Mouse (Mus musculus) macrophage (primary cell): Measurements from ENCODE around the gene Krt82. TPM values are rescaled to one million over a fixed set of nuclear protein-coding genes. Genes with fewer than 3 reads are reported as not detected.
"Not testable (repeated sequence)": the region's sequence is repeated elsewhere in the genome, so short reads cannot be mapped to it uniquely, and the experiment has no call there.

Source experiments
- H3K27ac ChIP-seq: fragments of 350-480 bp; formaldehyde crosslinking; 2 replicates; pipeline ENCODE4 v1.9.0; 2021
- H3K36me3 ChIP-seq: fragments of 350-480 bp; formaldehyde crosslinking; 2 replicates; pipeline ENCODE4 v1.9.0; 2021; ENCODE audit errors: inconsistent target
- H3K4me3 ChIP-seq: fragments of 350-480 bp; formaldehyde crosslinking; 2 replicates; pipeline ENCODE4 v1.9.0; 2021; ENCODE audit errors: inconsistent target
- H3K79me2 ChIP-seq: fragments of 350-480 bp; formaldehyde crosslinking; 2 replicates; pipeline ENCODE4 v1.9.0; 2021; ENCODE audit errors: inconsistent target
- WGBS: methylation state at CpG from one replicate; pipeline ENCODE4 v1.1.7; 2026; ENCODE audit warnings: inconsistent platforms; ENCODE audit not compliant: missing documents; 5-methylcytosine and 5-hydroxymethylcytosine counted together
- polyA plus RNA-seq: library from polyadenylated mRNA; stranded (reverse); fragments of 250-400 nt; gene quantifications from 3 replicates; pipeline ENCODE4 v1.2.4, GENCODE M21; 2018; ENCODE audit warnings: inconsistent platforms

Krt82 gene
- polyA plus RNA-seq, 1 experiment from 2014 or later: not detected

DNA sequence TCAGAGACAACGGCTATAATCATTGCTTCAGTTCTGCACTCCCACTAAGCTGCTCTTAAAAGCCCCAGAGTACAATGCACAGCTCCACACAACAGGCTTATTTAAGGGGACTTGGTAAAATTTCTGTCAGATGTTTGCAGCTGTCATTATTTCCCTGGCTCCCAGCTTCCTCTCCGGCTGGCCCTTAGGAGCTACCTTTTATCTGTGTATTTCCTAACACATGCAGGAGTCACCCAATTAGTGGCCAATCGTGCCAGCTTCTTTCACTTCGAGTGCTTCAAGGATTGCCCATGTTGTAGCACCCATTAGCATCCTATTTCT is 11.9 kb downstream of the Krt82 start:
- Histone ChIP-seq H3K27ac (no peak overlapping the region), H3K79me2 (no peaks in the 10 kb centered on the region), H3K36me3 (no peaks in the 10 kb centered on the region), H3K4me3 (no peak overlapping the region)
- 74% methylated on average over 4 of the region's 4 CpGs for WGBS

DNA sequence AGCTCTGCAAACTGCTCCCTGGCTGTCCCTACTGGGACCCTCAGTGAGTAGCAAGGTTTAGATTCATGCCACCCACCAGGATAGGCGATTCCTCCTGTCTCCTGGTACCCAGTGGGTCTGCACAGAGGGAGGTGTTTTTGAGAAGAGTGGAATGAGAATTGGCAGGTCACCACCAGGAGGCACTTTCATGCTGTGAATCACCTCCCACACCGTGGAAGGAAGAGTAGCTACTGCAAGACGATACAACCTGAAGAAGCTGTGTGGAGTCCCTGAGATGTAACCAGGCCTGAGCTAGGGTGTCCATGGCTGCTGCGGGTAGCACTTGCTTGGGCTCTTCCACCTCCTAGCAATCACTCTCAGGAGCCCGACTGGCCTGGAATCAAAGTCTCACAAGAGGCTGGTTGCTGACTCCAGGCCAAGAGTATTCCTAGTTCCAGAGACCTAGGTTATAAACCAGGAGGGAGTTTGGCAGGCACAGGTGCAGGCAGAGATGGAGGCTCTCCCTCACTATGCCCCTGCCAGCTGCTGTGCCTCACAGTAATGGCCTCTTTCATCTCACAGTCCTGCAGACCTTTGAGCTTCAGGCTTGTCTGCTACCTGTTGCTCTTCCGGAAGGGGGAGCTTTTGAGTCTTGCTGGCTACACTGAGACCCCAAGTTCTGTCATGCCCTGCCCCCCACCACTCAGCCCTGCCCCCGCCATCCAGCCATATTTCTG is 12.4 kb downstream of the Krt82 start:
- H3K79me2 ChIP-seq: no peaks in the 10 kb centered on the region
- no peak overlapping the region for H3K4me3 ChIP-seq
- no peaks in the 10 kb centered on the region for H3K36me3 ChIP-seq
- H3K27ac ChIP-seq: no peak overlapping the region
- WGBS: 47% methylated on average over 7 of the region's 7 CpGs

DNA sequence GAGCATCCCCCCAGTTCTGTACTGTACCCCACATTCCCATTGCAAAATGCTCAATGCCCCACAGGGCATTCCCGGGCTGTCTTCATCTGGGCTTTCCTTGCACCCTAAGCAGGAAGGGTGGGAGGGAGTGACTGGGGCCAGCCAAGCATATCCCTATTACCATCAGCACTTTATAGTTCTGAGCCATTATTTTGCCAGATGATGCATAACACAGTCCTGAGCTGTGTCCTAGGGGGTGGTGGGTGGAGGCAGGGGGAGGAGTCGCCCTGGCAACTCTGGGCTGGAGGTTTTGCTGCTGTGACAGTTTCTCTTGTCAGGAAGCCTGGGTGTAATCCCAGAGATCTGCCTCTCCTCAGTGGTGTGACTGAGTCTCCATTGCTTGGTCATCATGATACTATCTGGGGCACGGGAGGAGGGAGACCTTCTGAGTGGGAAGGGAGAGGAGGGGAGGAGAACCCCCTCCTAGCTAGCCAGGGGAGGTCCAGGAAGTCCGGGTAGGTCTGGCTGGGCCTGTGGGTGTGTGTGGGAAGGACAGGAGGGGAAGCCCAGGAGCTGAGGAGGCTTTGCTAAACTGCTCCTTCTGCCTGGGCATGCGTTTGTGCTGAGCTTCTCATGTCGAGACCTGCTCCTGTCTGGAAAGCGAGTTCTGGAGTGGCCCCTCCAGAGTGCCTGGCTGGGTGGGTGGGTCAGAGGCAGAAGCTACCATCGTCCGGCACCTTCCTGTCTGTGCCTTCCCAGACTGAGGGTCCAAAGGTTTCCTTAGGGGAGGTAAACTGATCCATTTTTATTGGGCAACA is 14.2 kb downstream of the Krt82 start:
- Histone ChIP-seq H3K27ac (no peak overlapping the region), H3K79me2 (no peaks in the 10 kb centered on the region), H3K4me3 (no peak overlapping the region), H3K36me3 (no peaks in the 10 kb centered on the region)
- WGBS: 48% methylated on average over 9 of the region's 9 CpGs

DNA sequence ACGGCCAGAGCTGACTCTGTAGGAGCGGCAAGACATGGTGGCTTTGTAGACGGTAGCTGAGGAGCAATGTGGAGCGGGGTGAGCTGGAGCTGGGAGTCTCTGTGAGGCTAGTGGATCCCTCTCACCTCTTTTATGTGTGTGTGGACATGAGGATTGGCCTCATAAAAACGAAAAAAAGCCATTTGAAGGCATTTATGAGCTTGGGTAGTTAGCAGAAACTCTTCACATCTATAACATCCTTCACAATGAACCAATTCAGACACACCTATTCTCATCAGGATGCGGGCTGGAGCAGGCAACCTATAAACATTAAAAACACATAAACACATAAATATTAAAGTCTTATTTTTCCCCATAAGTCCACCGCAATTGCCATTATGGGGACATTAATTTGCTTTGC is 17.7 kb downstream of the Krt82 start, which contains the start of gene Krt84:
Gene Krt84 (minus strand): TSS at position 101 of the 400 bp plus-strand sequence.
- 85% methylated on average over 7 of the region's 7 CpGs for WGBS
- H3K27ac ChIP-seq: no peak within 1 kb of the TSS
- no peak within 1 kb of the TSS for H3K4me3 ChIP-seq
- H3K79me2 ChIP-seq: no peaks in the 10 kb centered on the region
- no peaks in the 10 kb centered on the region for H3K36me3 ChIP-seq

DNA sequence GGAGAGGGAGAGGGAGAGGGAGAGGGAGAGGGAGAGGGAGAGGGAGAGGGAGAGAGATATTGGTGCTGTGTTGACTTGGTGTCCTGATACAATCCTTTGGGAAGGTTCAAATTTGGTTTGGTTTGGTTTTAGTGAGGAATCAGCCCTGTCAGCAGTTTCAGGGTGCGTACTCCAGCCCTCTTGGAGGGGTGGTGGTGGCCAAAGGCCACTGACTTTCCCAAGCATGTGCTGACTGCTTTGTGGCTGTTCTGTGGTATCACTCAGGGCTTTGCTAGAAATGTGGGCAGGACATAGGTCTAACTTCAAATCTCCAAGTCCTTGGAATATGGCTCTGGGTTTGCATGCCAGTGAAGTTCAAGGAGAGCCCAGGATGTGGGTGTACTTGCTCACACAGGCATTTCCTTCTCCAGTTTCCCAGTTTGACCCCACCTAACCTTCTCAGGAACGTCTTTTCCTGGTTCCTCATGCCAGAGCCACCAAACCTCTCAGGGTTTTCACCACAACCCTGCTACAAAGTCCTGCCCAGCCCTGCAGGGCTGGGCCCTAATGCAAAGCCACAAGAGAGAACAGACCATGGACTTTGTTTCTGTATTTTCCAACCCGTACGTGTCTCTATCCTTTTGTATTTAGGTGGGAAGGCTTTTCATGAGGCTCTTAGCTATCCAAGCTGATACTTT is 27.8 kb downstream of the Krt82 start:
- 68% methylated on average over 4 of the region's 4 CpGs for WGBS
- H3K4me3 ChIP-seq: no peak overlapping the region

DNA sequence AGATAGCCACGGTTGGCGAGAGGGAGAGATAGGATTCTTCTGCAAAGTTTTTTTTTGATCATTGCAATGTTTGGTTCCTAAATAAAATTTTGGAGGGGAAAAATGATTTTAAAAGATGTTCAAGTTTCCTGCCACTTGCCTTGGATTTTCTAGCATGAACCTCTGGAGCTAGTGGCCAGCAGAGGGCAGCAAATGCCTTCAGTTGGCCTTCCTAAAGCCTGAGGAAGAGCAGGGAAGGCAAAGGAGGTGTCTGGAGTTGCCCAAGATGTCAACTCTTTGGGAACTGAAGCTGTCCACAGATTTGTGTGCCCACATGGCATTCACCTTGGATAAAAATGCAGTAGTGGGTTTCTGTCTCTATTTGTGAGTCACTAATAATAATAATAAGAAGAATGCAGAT is 30.7 kb downstream of the Krt82 start:
- Histone ChIP-seq H3K79me2 (no peaks in the 10 kb centered on the region), H3K27ac (no peak overlapping the region), H3K4me3 (no peak overlapping the region), H3K36me3 (no peaks in the 10 kb centered on the region)
- WGBS: 25% methylated on average over 2 of the region's 2 CpGs

More for the DNA sequence above, 27.8 kb downstream of the Krt82 start:
- no peaks in the 10 kb centered on the region for H3K36me3 ChIP-seq
- H3K27ac ChIP-seq: no peak overlapping the region
- no peaks in the 10 kb centered on the region for H3K79me2 ChIP-seq

DNA sequence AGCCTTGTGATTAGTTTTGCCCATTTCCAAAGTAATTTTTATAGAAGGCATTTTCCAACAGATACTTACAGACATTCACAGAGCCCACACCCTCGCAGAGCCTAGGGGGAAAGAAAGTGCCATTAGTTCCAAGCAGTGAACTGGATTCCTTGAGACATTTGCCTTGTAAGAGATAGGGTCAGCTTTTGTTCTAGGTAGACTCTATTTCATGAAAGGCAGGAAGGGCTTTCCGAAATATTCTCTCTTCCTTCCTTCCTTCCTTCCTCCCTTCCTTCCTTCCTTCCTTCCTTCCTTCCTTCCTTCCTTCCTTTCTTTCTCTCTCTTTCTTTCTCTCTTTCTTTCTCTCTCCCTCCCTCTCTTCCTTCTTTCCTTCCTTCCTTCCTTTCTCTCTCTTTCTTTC is 33.3 kb downstream of the Krt82 start, which contains the start of gene Gm49425:
Gene Gm49425 (minus strand): TSS at position 101 of the 400 bp plus-strand sequence.
- WGBS: 80% methylated on average over 1 of the region's 2 CpGs
- not testable (repeated sequence) for H3K27ac ChIP-seq

DNA sequence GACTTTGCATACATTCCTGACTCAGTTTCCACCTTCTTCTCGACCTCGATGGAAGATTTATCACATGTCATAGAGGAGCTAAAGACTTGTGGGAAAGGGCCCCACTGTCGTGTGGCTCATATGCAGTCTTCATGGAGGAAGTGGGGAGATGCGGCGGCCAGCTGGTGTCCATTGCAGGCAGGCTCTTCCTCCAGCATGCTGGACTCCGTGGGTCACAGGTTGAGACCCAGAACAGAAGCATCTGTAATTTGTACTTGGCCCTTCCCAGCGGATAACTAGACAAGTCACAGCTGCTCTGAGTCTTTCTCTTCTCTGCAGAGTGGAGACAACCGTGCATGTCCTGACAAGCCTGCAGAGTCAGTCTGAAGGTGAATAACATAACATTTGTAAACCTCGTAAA is 42.2 kb downstream of the Krt82 start:
- no peak overlapping the region for H3K4me3 ChIP-seq
- H3K27ac ChIP-seq: no peak overlapping the region
- 78% methylated on average over 9 of the region's 9 CpGs for WGBS
- H3K79me2 ChIP-seq: no peaks in the 10 kb centered on the region
- H3K36me3 ChIP-seq: no peaks in the 10 kb centered on the region

More for the DNA sequence above, 33.3 kb downstream of the Krt82 start, which contains the start of gene Gm49425:
- H3K79me2 ChIP-seq, H3K36me3 ChIP-seq, H3K4me3 ChIP-seq: not testable (repeated sequence)

DNA sequence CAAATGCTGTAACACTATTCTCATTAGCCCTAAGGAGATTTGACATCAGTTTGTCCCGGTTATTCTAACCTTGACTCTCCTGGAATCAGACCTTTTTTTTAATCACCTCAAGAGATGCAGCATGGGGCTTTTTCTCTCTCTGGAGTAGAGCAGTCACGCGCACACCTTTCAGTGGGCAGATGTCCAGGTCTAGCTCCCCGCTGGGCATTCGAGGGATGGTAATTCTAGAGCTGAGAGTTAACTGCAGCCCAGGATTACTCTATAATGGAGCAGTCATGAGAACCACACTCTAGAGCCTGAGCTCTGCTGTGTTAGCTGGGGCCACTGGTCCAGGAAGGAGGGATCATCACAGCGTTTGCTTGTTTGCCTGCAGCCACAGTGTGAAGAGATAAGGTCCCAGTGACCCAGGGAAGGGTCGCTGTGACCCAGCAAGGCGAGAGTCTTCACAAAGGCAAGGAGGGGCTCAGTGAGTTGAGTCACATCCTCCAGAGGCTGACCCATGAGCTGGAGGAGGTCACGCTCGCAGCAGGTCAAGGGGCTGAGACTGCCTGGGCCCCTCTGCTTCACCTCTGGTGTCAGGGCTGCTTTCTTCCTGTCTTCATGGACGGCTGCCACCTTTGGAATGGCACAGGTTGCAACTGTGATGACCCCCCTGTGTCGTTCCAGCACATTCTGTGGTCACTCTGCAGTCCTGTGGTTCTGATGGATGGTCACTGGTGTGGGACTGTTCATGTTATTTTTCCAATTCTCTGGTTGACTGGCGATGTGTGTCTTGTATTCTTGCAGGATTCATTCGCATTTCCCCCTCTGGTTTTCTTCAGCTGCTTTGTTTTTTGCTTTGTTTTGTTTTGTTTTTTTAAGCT is 43.3 kb downstream of the Krt82 start:
- H3K27ac ChIP-seq: no peak overlapping the region

DNA sequence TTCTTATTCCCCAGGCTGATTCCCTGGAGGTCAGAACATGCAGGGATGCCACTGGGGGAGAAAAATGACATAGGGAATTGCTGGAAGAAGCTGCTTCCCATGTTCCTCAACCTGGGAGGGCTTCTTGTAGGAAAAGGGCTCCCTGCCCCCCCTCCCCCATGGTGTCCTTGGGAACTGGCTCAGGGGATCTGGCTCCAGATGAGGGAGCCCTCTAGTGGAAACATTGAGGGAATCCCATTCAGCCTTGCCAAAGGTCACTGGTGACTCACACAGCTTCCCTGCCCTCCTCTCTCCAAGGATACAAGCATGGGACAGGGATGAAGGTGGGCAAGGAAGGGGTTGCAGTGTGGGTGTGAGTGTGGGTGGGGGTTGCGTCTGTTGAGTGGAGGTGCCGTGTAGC is 53.3 kb downstream of the Krt82 start:
- Histone ChIP-seq H3K27ac (no peak overlapping the region), H3K36me3 (no peaks in the 10 kb centered on the region), H3K79me2 (no peaks in the 10 kb centered on the region), H3K4me3 (no peak overlapping the region)
- WGBS: 92% methylated on average over 2 of the region's 2 CpGs

More for the DNA sequence above, 43.3 kb downstream of the Krt82 start:
- H3K79me2 ChIP-seq: no peaks in the 10 kb centered on the region
- H3K4me3 ChIP-seq: no peak overlapping the region
- WGBS: 65% methylated on average over 14 of the region's 14 CpGs
- H3K36me3 ChIP-seq: no peaks in the 10 kb centered on the region

DNA sequence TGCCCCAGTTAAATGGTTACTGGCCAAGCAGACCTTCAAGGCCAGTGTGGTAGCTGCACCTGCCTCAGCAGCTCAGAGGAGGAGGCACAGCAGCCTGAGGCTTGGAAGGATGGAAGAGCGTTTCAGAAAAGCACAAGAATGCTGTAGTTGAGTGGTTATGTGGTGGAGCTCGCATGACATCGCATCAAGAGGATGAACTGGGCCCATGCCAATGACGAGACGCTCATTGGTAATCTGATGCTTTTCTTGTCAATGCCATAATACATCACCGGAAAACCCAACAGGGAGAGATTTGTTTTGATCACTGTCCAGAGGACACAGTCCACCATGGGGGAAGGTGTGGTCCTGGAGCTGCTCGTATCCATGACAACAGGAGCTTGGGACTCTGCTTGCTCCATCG is 55.2 kb downstream of the Krt82 start:
- H3K27ac ChIP-seq: no peak overlapping the region
- H3K4me3 ChIP-seq: no peak overlapping the region
- 93% methylated on average over 8 of the region's 8 CpGs for WGBS
- no peaks in the 10 kb centered on the region for H3K79me2 ChIP-seq
- no peaks in the 10 kb centered on the region for H3K36me3 ChIP-seq

DNA sequence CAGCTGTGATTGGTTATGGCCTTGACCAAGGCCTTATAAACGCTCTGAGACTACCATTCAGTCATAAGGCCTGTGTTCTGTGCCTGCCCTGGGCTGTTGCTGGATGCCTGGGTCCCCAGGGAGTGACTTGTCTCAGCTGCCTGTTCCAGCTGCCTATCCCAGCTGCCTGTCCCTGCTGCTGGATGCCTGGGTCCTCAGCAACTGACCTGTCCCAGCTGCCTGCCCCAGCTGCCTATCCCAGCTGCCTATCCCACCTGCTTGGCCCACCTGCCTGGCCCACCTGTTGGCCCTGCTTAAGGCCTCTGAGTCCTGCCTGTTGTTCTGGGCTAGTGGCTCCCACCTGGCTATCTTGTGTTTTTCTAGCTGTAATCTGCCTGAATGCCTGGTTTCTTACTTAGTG is 56.3 kb downstream of the Krt82 start:
- no peak overlapping the region for H3K4me3 ChIP-seq
- WGBS: 71% methylated on average over 1 of the region's 1 CpGs

DNA sequence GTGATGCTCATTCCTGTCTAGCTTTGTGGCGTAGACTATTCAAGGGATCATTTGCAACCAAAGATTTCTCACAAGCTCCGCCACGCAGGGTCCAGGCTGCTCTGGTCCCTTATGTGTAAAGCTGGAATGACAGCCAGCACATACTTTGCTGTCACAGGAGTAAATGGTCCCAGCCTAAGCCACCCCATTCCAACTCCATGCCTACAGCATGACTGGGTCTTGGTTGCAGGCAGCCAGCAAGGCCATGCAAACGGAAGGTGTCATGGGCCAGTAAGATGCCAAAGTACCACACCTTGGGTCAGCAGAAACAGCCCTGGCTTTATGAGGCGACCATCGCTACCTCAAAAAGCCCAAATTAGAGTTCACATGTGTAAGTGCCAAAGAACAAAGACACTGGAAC is 56.8 kb downstream of the Krt82 start:
- Histone ChIP-seq H3K4me3 (no peak overlapping the region), H3K27ac (no peak overlapping the region), H3K79me2 (no peaks in the 10 kb centered on the region), H3K36me3 (no peaks in the 10 kb centered on the region)
- 93% methylated on average over 6 of the region's 6 CpGs for WGBS

More for the DNA sequence above, 56.3 kb downstream of the Krt82 start:
- Histone ChIP-seq H3K27ac (no peak overlapping the region), H3K36me3 (no peaks in the 10 kb centered on the region), H3K79me2 (no peaks in the 10 kb centered on the region)

DNA sequence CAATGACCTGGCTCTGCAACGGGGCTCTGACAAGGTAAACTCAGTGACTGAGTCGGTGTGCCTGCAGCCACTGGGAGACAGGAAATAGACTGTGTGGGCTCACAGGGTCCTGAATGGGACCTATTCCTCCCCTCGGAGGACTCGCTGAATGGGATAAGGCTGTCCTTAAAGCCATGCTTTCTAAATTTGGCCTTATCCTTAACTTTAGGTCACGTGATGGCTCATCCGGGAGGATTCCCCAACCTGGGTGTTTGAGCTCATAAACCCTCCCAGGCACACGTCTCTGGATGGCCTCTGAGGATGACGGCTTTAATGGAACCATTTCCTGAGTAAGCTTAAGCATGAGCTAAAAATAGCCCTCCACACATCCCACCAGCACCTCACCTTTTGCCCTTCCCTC is 57.7 kb downstream of the Krt82 start:
- no peak overlapping the region for H3K27ac ChIP-seq
- 56% methylated on average over 8 of the region's 8 CpGs for WGBS
- H3K79me2 ChIP-seq: no peaks in the 10 kb centered on the region
- no peaks in the 10 kb centered on the region for H3K36me3 ChIP-seq
- no peak overlapping the region for H3K4me3 ChIP-seq
